Mouse (Mus musculus) heart, adult 2 months (tissue): ENCODE results near the gene Zmiz1.

ENCODE experiments used
- CTCF ChIP-seq: fragments of 200-600 bp; IDR thresholded peaks from 2 replicates; pipeline ENCODE4 v1.8.1; 2022; ENCODE audit warnings: antibody characterized with exemption, mild to moderate bottlenecking, moderate library complexity
- EP300 ChIP-seq: fragments of 200-500 bp; IDR thresholded peaks from 2 replicates; pipeline ENCODE4 v1.6.1; 2011; ENCODE audit warnings: low read depth, low read length, control low read depth; ENCODE audit not compliant: insufficient read depth
- POLR2A ChIP-seq: fragments of 200-500 bp; IDR thresholded peaks from 2 replicates; pipeline ENCODE4 v1.6.1; 2011; ENCODE audit warnings: mild to moderate bottlenecking, low read depth, low read length, control low read depth; ENCODE audit not compliant: insufficient read depth

DNA sequence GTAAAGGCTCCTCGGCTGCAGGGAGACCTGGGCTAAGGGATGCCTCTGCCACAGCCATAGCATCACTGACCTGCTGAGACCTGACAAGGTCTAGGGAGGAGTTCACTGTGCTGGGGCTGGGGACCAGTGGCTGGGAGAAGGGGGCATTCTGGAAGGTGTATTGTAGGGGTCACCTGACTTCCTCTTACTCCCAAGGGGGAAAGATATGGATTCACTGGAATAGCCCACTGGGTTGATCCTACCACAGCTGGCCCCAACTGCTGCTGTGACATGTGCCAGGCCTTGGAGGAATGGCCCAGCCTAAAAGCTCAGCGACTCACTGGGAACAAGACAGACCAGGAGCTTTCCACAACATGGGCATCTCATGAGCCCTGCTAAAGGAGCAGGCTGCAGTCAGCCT, 27.2 kb downstream of the Zmiz1 start:
- TF ChIP-seq POLR2A (no peak), CTCF (no peak), EP300 (no peak)
